Mouse (Mus musculus): Measurements from ENCODE around the gene Trim41. TPM values are rescaled to one million over a fixed set of nuclear protein-coding genes. Genes with fewer than 3 reads are reported as not detected.
A peak's percentile ranks its signal among the peaks of the same experiment; 100 is the strongest.
"Not testable (repeated sequence)": the region's sequence is repeated elsewhere in the genome, so short reads cannot be mapped to it uniquely, and the experiment has no call there.

The Trim41 gene
- polyA plus RNA-seq, 1 experiment from 2014 or later = 3.7 TPM

DNA sequence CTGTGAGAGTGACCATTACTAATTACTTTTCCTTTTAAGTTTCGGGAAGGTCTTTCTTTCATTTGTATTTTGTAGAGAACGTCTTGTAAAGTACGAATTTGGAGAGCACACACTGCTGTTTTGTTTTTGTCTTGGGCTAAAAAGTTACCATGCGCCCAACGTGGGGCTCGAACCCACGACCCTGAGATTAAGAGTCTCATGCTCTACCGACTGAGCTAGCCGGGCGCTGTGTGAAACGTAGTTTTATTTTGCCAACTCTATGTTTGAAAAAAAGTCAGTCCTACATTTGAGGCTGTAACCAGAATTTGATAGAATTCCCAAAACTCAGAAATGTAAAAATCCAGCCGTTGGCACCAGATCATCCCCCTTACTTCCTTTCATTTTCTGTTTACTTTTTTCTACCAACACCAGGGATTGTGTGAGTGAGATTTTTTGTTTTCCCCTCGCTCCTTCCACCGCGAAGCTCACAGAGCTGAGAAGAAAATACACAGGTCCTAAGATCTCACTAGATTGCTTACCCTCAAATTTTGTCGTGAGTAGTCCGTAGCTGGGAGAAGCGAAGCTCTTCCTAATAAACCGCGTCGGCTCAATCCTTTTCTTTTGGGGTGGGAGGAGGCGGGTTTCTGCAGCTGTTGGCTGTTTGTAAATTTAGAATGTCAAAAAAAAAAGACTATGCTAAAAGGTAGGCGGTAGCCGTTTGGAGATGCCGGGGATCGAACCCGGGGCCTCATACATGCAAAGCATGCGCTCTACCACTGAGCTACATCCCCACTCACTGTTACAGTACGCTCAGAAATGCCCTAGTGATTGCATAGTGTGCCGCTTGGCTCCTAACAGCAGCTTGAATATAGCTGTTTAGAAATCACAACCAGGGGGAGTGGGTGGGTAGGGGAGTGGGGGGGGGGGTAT lies 16.8 kb upstream of the Trim41 start:
- WGBS (ENCODE audit: insufficient replicate concordance) = under 1% methylated on average over 30 of the region's 30 CpGs
- Histone ChIP-seq H3K9me3 (replicated peaks; ENCODE audit: control insufficient read depth, low read length) (no peaks in the 10 kb centered on the region), H3K4me3 (ENCODE audit: low read depth, low read length) (peak overlapping the region; percentile 63), H3K9ac (ENCODE audit: low read depth, low read length) (peak overlapping the region; percentile 56), H3K4me1 (ENCODE audit: control insufficient read depth, insufficient read depth, low read length) (0 out of 2 replicates have a peak, but pooled peaks cover 3% of the 10 kb centered on the region), H3K4me2 (peak overlapping the region; percentile 65), H3K36me3 (ENCODE audit: control insufficient read depth, insufficient read depth, low read length) (no peaks in the 10 kb centered on the region), H3K27me3 (ENCODE audit: control insufficient read depth, insufficient read depth, low read length) (no peaks in the 10 kb centered on the region), H3K27ac (ENCODE audit: low read depth, low read length) (0 out of 2 replicates have a peak overlapping the region, but pooled peaks have one; percentile 12)
- peak; percentile 91 for ATAC-seq (replicated peaks; ENCODE audit: insufficient number of reproducible peaks, low FRiP score, low TSS enrichment)

DNA sequence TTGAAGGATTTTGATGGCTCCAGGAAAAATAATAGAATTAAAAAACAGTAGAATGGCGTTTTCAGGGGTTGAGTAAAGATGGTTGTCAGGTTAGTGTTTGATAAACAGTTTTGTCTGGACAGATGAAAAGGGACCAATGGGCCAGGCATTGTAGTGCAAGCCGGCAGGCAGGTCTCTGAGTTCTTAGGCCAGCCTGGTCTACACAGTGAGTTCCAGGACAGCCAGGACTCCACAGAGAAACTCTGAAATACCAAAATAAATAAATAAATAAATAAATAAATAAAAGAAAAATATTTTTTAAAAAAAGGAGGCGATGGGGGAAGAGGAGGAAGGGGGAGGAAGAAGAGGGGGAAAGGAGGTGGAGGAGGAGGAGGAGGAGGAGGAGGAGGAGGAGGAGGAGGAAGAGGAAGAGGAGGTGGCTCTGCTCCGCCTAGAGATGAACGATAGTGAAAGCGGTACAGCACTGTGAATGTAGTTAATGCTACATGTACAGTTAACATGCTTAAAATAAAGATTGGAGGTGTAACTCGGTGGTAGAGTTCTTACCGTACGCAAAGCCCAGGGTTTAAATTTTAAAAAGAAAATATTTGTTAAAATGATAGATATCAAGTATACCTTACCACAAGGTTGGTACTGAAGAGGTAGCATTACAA lies 16.1 kb upstream of the Trim41 start:
- Histone ChIP-seq H3K27ac (ENCODE audit: low read depth, low read length) (no peak overlapping the region), H3K27me3 (ENCODE audit: control insufficient read depth, insufficient read depth, low read length) (no peaks in the 10 kb centered on the region), H3K4me2 (peak overlapping the region; percentile 65), H3K36me3 (ENCODE audit: control insufficient read depth, insufficient read depth, low read length) (no peaks in the 10 kb centered on the region), H3K4me3 (ENCODE audit: low read depth, low read length) (peak overlapping the region; percentile 63), H3K4me1 (ENCODE audit: control insufficient read depth, insufficient read depth, low read length) (no peaks in the 10 kb centered on the region), H3K9ac (ENCODE audit: low read depth, low read length) (no peak overlapping the region), H3K9me3 (replicated peaks; ENCODE audit: control insufficient read depth, low read length) (no peaks in the 10 kb centered on the region)
- no peak for ATAC-seq (replicated peaks; ENCODE audit: insufficient number of reproducible peaks, low FRiP score, low TSS enrichment)
- 34% methylated on average over 9 of the region's 9 CpGs for WGBS (ENCODE audit: insufficient replicate concordance)

- 0 out of 2 replicates have a peak, but pooled peaks cover 3% of the 10 kb centered on the region for H3K9me3 ChIP-seq (replicated peaks; ENCODE audit: control insufficient read depth, low read length)
- ATAC-seq (replicated peaks; ENCODE audit: insufficient number of reproducible peaks, low FRiP score, low TSS enrichment) = no peak
- no peaks in the 10 kb centered on the region for H3K36me3 ChIP-seq (ENCODE audit: control insufficient read depth, insufficient read depth, low read length)
- H3K4me1 ChIP-seq (ENCODE audit: control insufficient read depth, insufficient read depth, low read length) = no peaks in the 10 kb centered on the region
- H3K27me3 ChIP-seq (ENCODE audit: control insufficient read depth, insufficient read depth, low read length) = no peaks in the 10 kb centered on the region
- H3K4me2 ChIP-seq = no peak overlapping the region
- no peak overlapping the region for H3K4me3 ChIP-seq (ENCODE audit: low read depth, low read length)
- H3K9ac ChIP-seq (ENCODE audit: low read depth, low read length) = no peak overlapping the region
- WGBS (ENCODE audit: insufficient replicate concordance) = 75% methylated on average over 2 of the region's 2 CpGs
- no peak overlapping the region for H3K27ac ChIP-seq (ENCODE audit: low read depth, low read length)
These were observed 14.1 kb upstream of the Trim41 start for GRCm38 (mm10) chr11:48831273-48831672.

DNA sequence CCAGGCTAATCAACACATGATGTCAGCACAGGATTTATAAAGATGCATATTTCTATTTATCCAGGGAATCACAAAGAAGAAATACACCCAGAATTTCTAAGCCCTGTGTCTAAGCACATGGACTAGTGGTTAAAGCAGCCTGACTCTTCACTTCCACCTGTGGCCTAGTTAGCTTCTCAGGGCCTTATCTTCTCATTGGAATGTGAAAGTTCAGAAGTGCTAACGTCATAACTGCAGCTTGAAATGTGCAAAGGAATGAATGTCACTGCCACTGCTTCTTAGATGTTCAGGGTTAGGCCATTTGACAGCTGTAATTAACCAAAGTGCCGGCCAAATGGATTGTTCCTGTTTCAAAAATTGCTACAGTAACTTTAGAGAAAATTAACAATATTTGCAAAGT lies 13.1 kb upstream of the Trim41 start:
- no peaks in the 10 kb centered on the region for H3K4me1 ChIP-seq (ENCODE audit: control insufficient read depth, insufficient read depth, low read length)
- no peak overlapping the region for H3K9ac ChIP-seq (ENCODE audit: low read depth, low read length)
- H3K4me3 ChIP-seq (ENCODE audit: low read depth, low read length) = no peak overlapping the region
- H3K9me3 ChIP-seq (replicated peaks; ENCODE audit: control insufficient read depth, low read length) = 0 out of 2 replicates have a peak, but pooled peaks cover 3% of the 10 kb centered on the region
- H3K4me2 ChIP-seq = no peak overlapping the region
- WGBS (ENCODE audit: insufficient replicate concordance) = 32% methylated on average over 2 of the region's 2 CpGs
- no peak for ATAC-seq (replicated peaks; ENCODE audit: insufficient number of reproducible peaks, low FRiP score, low TSS enrichment)
- H3K36me3 ChIP-seq (ENCODE audit: control insufficient read depth, insufficient read depth, low read length) = no peaks in the 10 kb centered on the region
- no peaks in the 10 kb centered on the region for H3K27me3 ChIP-seq (ENCODE audit: control insufficient read depth, insufficient read depth, low read length)
- no peak overlapping the region for H3K27ac ChIP-seq (ENCODE audit: low read depth, low read length)

DNA sequence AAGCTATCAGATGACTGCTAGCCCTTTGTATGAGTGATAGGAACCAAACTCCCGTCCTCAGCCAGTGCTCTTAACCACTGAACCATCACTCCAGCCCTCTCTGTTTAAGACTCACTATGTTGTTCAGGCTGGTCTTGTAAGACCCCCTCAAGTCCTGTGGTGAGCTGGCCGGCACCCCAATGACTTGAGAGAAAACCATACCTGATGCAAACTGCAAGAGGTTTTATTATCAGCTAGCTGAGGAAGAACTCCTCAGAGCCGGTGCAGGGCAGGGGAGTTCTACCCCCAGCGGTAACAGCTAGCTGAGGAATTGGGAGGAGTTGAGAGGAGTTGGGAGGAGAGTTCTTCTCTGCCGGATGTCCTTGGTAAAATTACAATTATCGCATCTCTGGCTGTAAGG lies 10.8 kb upstream of the Trim41 start:
- no peak for ATAC-seq (replicated peaks; ENCODE audit: insufficient number of reproducible peaks, low FRiP score, low TSS enrichment)
- WGBS (ENCODE audit: insufficient replicate concordance) = 64% methylated on average over 6 of the region's 6 CpGs
- Histone ChIP-seq H3K4me2 (no peak overlapping the region), H3K27ac (ENCODE audit: low read depth, low read length) (no peak overlapping the region), H3K27me3 (ENCODE audit: control insufficient read depth, insufficient read depth, low read length) (peaks cover 5% of the 10 kb centered on the region; the same call in 1 of the 2 replicates), H3K9me3 (replicated peaks; ENCODE audit: control insufficient read depth, low read length) (0 out of 2 replicates have a peak, but pooled peaks cover 3% of the 10 kb centered on the region), H3K36me3 (ENCODE audit: control insufficient read depth, insufficient read depth, low read length) (no peaks in the 10 kb centered on the region), H3K9ac (ENCODE audit: low read depth, low read length) (no peak overlapping the region), H3K4me3 (ENCODE audit: low read depth, low read length) (no peak overlapping the region), H3K4me1 (ENCODE audit: control insufficient read depth, insufficient read depth, low read length) (0 out of 2 replicates have a peak, but pooled peaks cover 3% of the 10 kb centered on the region)

DNA sequence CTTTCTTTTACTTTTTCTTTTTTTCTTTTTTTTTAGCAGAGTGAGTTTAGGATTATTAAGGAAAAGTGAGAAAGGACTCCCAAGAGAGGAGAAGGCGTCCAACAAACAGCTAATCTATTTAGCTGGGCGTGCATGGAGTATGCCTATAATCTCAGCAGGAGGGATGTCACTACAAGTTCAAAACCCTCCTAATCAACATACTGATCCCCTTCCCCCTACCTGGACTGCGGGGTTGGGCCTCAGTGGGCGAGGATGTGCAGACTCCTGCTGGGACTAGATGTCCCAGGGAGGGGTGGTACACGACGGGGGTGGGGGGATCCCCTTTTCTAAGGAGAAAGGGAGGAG lies 9.6 kb upstream of the Trim41 start:
- Histone ChIP-seq H3K9ac (ENCODE audit: low read depth, low read length) (peak overlapping the region; percentile 65; the same call in 1 of the 2 replicates), H3K4me1 (ENCODE audit: control insufficient read depth, insufficient read depth, low read length) (0 out of 2 replicates have a peak, but pooled peaks cover 3% of the 10 kb centered on the region), H3K9me3 (replicated peaks; ENCODE audit: control insufficient read depth, low read length) (0 out of 2 replicates have a peak, but pooled peaks cover 3% of the 10 kb centered on the region), H3K27me3 (ENCODE audit: control insufficient read depth, insufficient read depth, low read length) (peaks cover 5% of the 10 kb centered on the region; the same call in 1 of the 2 replicates), H3K4me3 (ENCODE audit: low read depth, low read length) (peak overlapping the region; percentile 48), H3K36me3 (ENCODE audit: control insufficient read depth, insufficient read depth, low read length) (no peaks in the 10 kb centered on the region), H3K4me2 (peak overlapping the region; percentile 66), H3K27ac (ENCODE audit: low read depth, low read length) (no peak overlapping the region)
- 2% methylated on average over 6 of the region's 6 CpGs for WGBS (ENCODE audit: insufficient replicate concordance)
- no peak for ATAC-seq (replicated peaks; ENCODE audit: insufficient number of reproducible peaks, low FRiP score, low TSS enrichment)

- peak within 1 kb of the TSS; percentile 65; the same call in 1 of the 2 replicates for H3K9ac ChIP-seq (ENCODE audit: low read depth, low read length)
- H3K4me3 ChIP-seq (ENCODE audit: low read depth, low read length) = peak within 1 kb of the TSS; percentile 48
- H3K4me2 ChIP-seq = peak within 1 kb of the TSS; percentile 66
- H3K9me3 ChIP-seq (replicated peaks; ENCODE audit: control insufficient read depth, low read length); H3K4me1 ChIP-seq (ENCODE audit: control insufficient read depth, insufficient read depth, low read length); H3K27ac ChIP-seq (ENCODE audit: low read depth, low read length); H3K27me3 ChIP-seq (ENCODE audit: control insufficient read depth, insufficient read depth, low read length); H3K36me3 ChIP-seq (ENCODE audit: control insufficient read depth, insufficient read depth, low read length): not testable (repeated sequence)
- WGBS (ENCODE audit: insufficient replicate concordance) = under 1% methylated on average over 52 of the region's 92 CpGs
- ATAC-seq (replicated peaks; ENCODE audit: insufficient number of reproducible peaks, low FRiP score, low TSS enrichment) = peak; percentile 81
These were observed 9.0 kb upstream of the Trim41 start, which contains the start of the genes Trim7 and Gm12184 for GRCm38 (mm10) chr11:48825979-48826751. TSS of gene Trim7 (plus strand) at chr11:48826140. TSS of gene Gm12184 (minus strand) at chr11:48826655.

DNA sequence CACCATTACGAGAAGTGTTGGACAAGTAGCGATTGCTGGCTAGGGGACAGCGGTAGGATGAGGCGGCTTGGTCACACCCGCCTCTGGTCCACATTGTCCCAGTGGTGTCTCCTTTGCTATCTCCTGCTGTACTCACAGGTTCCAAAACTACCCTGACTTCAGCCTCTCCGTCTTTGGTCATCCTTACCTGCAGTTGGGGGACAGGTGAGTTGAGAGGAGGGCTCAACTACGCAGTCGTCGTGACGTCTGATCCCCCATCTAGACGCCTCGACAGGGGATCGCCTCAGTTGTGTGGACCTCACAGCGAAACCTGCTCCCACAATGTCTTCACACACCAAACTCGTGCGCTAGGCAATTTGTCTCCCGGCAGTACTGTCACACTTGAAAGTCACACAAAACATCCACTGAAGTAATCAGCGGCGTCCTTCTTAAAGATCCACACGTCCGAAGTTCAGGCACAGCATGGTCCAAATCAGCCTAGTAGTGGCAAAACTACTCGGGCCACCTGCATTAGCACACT lies 7.2 kb upstream of the Trim41 start:
- Histone ChIP-seq H3K27ac (ENCODE audit: low read depth, low read length) (no peak overlapping the region), H3K9me3 (replicated peaks; ENCODE audit: control insufficient read depth, low read length) (0 out of 2 replicates have a peak, but pooled peaks cover 3% of the 10 kb centered on the region), H3K9ac (ENCODE audit: low read depth, low read length) (no peak overlapping the region), H3K4me1 (ENCODE audit: control insufficient read depth, insufficient read depth, low read length) (0 out of 2 replicates have a peak, but pooled peaks cover 3% of the 10 kb centered on the region), H3K36me3 (ENCODE audit: control insufficient read depth, insufficient read depth, low read length) (no peaks in the 10 kb centered on the region), H3K4me3 (ENCODE audit: low read depth, low read length) (peak overlapping the region; percentile 47), H3K27me3 (ENCODE audit: control insufficient read depth, insufficient read depth, low read length) (peaks cover 5% of the 10 kb centered on the region; the same call in 1 of the 2 replicates), H3K4me2 (peak overlapping the region; percentile 91)
- WGBS (ENCODE audit: insufficient replicate concordance) = 4% methylated on average over 22 of the region's 22 CpGs
- ATAC-seq (replicated peaks; ENCODE audit: insufficient number of reproducible peaks, low FRiP score, low TSS enrichment) = no peak

Measured in heart, embryonic 11.5 days (tissue).